Mouse (Mus musculus) olfactory bulb, adult 2 months (tissue): ENCODE results near the gene Rhof.

Experiments used
- CTCF ChIP-seq: fragments of 200-500 bp; IDR thresholded peaks from 2 replicates; pipeline ENCODE4 v1.5.1; 2012; ENCODE audit warnings: low read depth, mild to moderate bottlenecking, low read length, moderate library complexity; ENCODE audit not compliant: insufficient read depth
- POLR2A ChIP-seq: fragments of 200-500 bp; IDR thresholded peaks from 2 replicates; pipeline ENCODE4 v1.6.1; 2012; ENCODE audit warnings: mild to moderate bottlenecking, low read depth, low read length, moderate library complexity; ENCODE audit not compliant: insufficient read depth

GRCm38 (mm10) chr5:123140694-123141554 is 8.4 kb upstream of the Rhof start:
- TF ChIP-seq POLR2A (peak; percentile 98), CTCF (no peak)
